Comparison of ENCODE assay signal across 12 mouse cellular contexts in genomic region chr4:88878246-88878645, GRCm38 (mm10). TPM values are rescaled to one million over a fixed set of nuclear protein-coding genes. Genes with fewer than 3 reads are reported as not detected.
DNase-seq lines count a peak whose midpoint lies in the region; ATAC-seq and TF ChIP-seq lines count a peak whose summit lies in the region.
"Had no signal": no experiment of that assay in that cellular context is flagged by ENCODE, and none has a peak within 500 bp of the region (broad histone marks: within the 10 kb centered on the region; RNA-seq: fewer than 3 reads in every experiment).

No protein-coding gene starts in this region.

- 28% methylated on average over 10 of the region's 10 CpGs for WGBS in intestine, postnatal 0 days
- WGBS in liver, postnatal 0 days (ENCODE audit: insufficient replicate concordance) = 12% methylated on average over 10 of the region's 10 CpGs

- H3K4me2 ChIP-seq in intestine, postnatal 0 days (replicated peaks; ENCODE audit: low read depth) = no peak overlapping the region; the same call in 1 of the 2 replicates
- peak overlapping the region; percentile 47 for H3K4me2 ChIP-seq in liver, postnatal 0 days (ENCODE audit: low read depth, low read length)
- H3K4me2 ChIP-seq: embryonic facial prominence, embryonic 15.5 days; limb, embryonic 15.5 days had no signal

- ATAC-seq in intestine, postnatal 0 days = peak; percentile 86
- ATAC-seq in liver, postnatal 0 days = peak; percentile 50
- ATAC-seq in activated CD4-positive, CD25-positive, alpha-beta regulatory T cell, adult 4 months = no peak

- peak overlapping the region; percentile 75 for H3K27ac ChIP-seq in intestine, postnatal 0 days (ENCODE audit: low read depth, low read length)
- H3K27ac ChIP-seq in liver, postnatal 0 days (ENCODE audit: low read depth) = no peak overlapping the region
- H3K27ac ChIP-seq: embryonic facial prominence, embryonic 15.5 days; limb, embryonic 15.5 days had no signal

- no peaks in the 10 kb centered on the region for H3K9me3 ChIP-seq in intestine, postnatal 0 days (ENCODE audit: control insufficient read depth)
- no peaks in the 10 kb centered on the region for H3K9me3 ChIP-seq in liver, postnatal 0 days (ENCODE audit: low read length)
- H3K9me3 ChIP-seq: embryonic facial prominence, embryonic 15.5 days; limb, embryonic 15.5 days had no signal

- H3K27me3 ChIP-seq in intestine, postnatal 0 days (replicated peaks; ENCODE audit: control insufficient read depth, insufficient read depth, low read length) = no peaks in the 10 kb centered on the region
- no peaks in the 10 kb centered on the region for H3K27me3 ChIP-seq in liver, postnatal 0 days (ENCODE audit: insufficient read depth, low read length)
- H3K27me3 ChIP-seq: embryonic facial prominence, embryonic 15.5 days; limb, embryonic 15.5 days had no signal

- TF ChIP-seq CTCF in intestine, postnatal 0 days (IDR thresholded peaks at IDR 0.05; ENCODE audit: low read depth) = no peak
- no peak for TF ChIP-seq CTCF in liver, postnatal 0 days (IDR thresholded peaks at IDR 0.05; ENCODE audit: low read depth)

- peak; percentile 18 for DNase-seq in embryo, embryonic 11 days
- no peak for DNase-seq in embryo, embryonic 9.5 days (ENCODE audit: extremely low spot score)
- peak; percentile 19 to 28 for DNase-seq in B cell, adult 2 months
- DNase-seq in liver, postnatal 0 days = peak; percentile 52
- no peak for DNase-seq in adrenal gland, postnatal 4 days (ENCODE audit: low spot score in 2 of 2)
- DNase-seq in left cerebral cortex, adult 8-10 months (ENCODE audit: low spot score in 2 of 2) = no peak

- no peaks in the 10 kb centered on the region for H3K4me1 ChIP-seq in intestine, postnatal 0 days (replicated peaks; ENCODE audit: control insufficient read depth, insufficient read depth, low read length)
- peaks cover 7% of the 10 kb centered on the region; the same call in 1 of the 2 replicates for H3K4me1 ChIP-seq in liver, postnatal 0 days (ENCODE audit: insufficient read depth)
- H3K4me1 ChIP-seq: embryonic facial prominence, embryonic 15.5 days; limb, embryonic 15.5 days had no signal

- no peak for TF ChIP-seq EP300 in liver, postnatal 0 days (IDR thresholded peaks at IDR 0.05; ENCODE audit: low read depth)

- H3K9ac ChIP-seq in intestine, postnatal 0 days (ENCODE audit: low read depth, low read length) = no peak overlapping the region
- no peak overlapping the region for H3K9ac ChIP-seq in liver, postnatal 0 days (replicated peaks)
- H3K9ac ChIP-seq: embryonic facial prominence, embryonic 15.5 days; limb, embryonic 15.5 days had no signal

- H3K4me3 ChIP-seq in intestine, postnatal 0 days (ENCODE audit: low read depth, low read length) = no peak overlapping the region
- H3K4me3 ChIP-seq in liver, postnatal 0 days (ENCODE audit: low read depth, low read length) = no peak overlapping the region
- H3K4me3 ChIP-seq: embryonic facial prominence, embryonic 15.5 days; limb, embryonic 15.5 days had no signal

- no peaks in the 10 kb centered on the region for H3K36me3 ChIP-seq in intestine, postnatal 0 days (ENCODE audit: control insufficient read depth, insufficient read depth)
- H3K36me3 ChIP-seq in liver, postnatal 0 days (replicated peaks; ENCODE audit: insufficient read depth, low read length) = no peaks in the 10 kb centered on the region
- H3K36me3 ChIP-seq: embryonic facial prominence, embryonic 15.5 days; limb, embryonic 15.5 days had no signal

RNA-seq across cellular contexts. Expression of gene Ifne, which starts 1.8 kb away (rescaled TPM):
- not detected in 2 replicates for polyA plus RNA-seq in intestine, postnatal 0 days (2015; fragmentation: Nextera tagmentation; extraction: Ambion mirVana)
- polyA plus RNA-seq in liver, postnatal 0 days (2015; fragmentation: Nextera tagmentation; extraction: Ambion mirVana) = not detected in 2 replicates
- total RNA-seq in adrenal gland, postnatal 4 days (2021) = not detected
- not detected for polyA plus RNA-seq in activated CD4-positive, CD25-positive, alpha-beta regulatory T cell, adult 4 months (2017; shearing (Covaris generic))
- not detected for total RNA-seq in left cerebral cortex, adult 8-10 months (2022)
- polyA plus RNA-seq: embryonic facial prominence, embryonic 15.5 days; gonadal fat pad, adult 2 months; large intestine, adult 2 months; limb, embryonic 15.5 days had no signal

RNA-seq across cellular contexts. Expression of gene Ifna1, which starts 28.4 kb away (rescaled TPM):
- polyA plus RNA-seq in intestine, postnatal 0 days (2015; fragmentation: Nextera tagmentation; extraction: Ambion mirVana) = not detected in 2 replicates
- polyA plus RNA-seq in liver, postnatal 0 days (2015; fragmentation: Nextera tagmentation; extraction: Ambion mirVana) = not detected in 2 replicates
- total RNA-seq in adrenal gland, postnatal 4 days (2021) = not detected
- polyA plus RNA-seq in activated CD4-positive, CD25-positive, alpha-beta regulatory T cell, adult 4 months (2017; shearing (Covaris generic)) = not detected
- not detected for total RNA-seq in left cerebral cortex, adult 8-10 months (2022)
- polyA plus RNA-seq: embryonic facial prominence, embryonic 15.5 days; gonadal fat pad, adult 2 months; large intestine, adult 2 months; limb, embryonic 15.5 days had no signal

RNA-seq across cellular contexts. Expression of gene Ifna4, which starts 36.6 kb away (rescaled TPM):
- not detected in 2 replicates for polyA plus RNA-seq in intestine, postnatal 0 days (2015; fragmentation: Nextera tagmentation; extraction: Ambion mirVana)
- not detected in 2 replicates for polyA plus RNA-seq in liver, postnatal 0 days (2015; fragmentation: Nextera tagmentation; extraction: Ambion mirVana)
- not detected for total RNA-seq in adrenal gland, postnatal 4 days (2021)
- not detected for polyA plus RNA-seq in activated CD4-positive, CD25-positive, alpha-beta regulatory T cell, adult 4 months (2017; shearing (Covaris generic))
- not detected for total RNA-seq in left cerebral cortex, adult 8-10 months (2022)
- polyA plus RNA-seq: embryonic facial prominence, embryonic 15.5 days; gonadal fat pad, adult 2 months; large intestine, adult 2 months; limb, embryonic 15.5 days had no signal

RNA-seq across cellular contexts. Expression of gene Ifna5, which starts 42.9 kb away (rescaled TPM):
- not detected in 2 replicates for polyA plus RNA-seq in intestine, postnatal 0 days (2015; fragmentation: Nextera tagmentation; extraction: Ambion mirVana)
- polyA plus RNA-seq in liver, postnatal 0 days (2015; fragmentation: Nextera tagmentation; extraction: Ambion mirVana) = not detected in 2 replicates
- not detected for total RNA-seq in adrenal gland, postnatal 4 days (2021)
- polyA plus RNA-seq in activated CD4-positive, CD25-positive, alpha-beta regulatory T cell, adult 4 months (2017; shearing (Covaris generic)) = not detected
- not detected for total RNA-seq in left cerebral cortex, adult 8-10 months (2022)
- polyA plus RNA-seq: embryonic facial prominence, embryonic 15.5 days; gonadal fat pad, adult 2 months; large intestine, adult 2 months; limb, embryonic 15.5 days had no signal

RNA-seq across cellular contexts. Expression of gene Ifna6, which starts 51.0 kb away (rescaled TPM):
- polyA plus RNA-seq in intestine, postnatal 0 days (2015; fragmentation: Nextera tagmentation; extraction: Ambion mirVana) = not detected in 2 replicates
- not detected in 2 replicates for polyA plus RNA-seq in liver, postnatal 0 days (2015; fragmentation: Nextera tagmentation; extraction: Ambion mirVana)
- total RNA-seq in adrenal gland, postnatal 4 days (2021) = not detected
- not detected for polyA plus RNA-seq in activated CD4-positive, CD25-positive, alpha-beta regulatory T cell, adult 4 months (2017; shearing (Covaris generic))
- not detected for total RNA-seq in left cerebral cortex, adult 8-10 months (2022)
- polyA plus RNA-seq: embryonic facial prominence, embryonic 15.5 days; gonadal fat pad, adult 2 months; large intestine, adult 2 months; limb, embryonic 15.5 days had no signal

Comparison
In these comparisons a context has a peak if more than half of its experiments do, and no peak if none do; other contexts are left out.
1. DNase-seq: peak in embryo, embryonic 11 days (single experiment), B cell, adult 2 months (2 of 2) and liver, postnatal 0 days (single experiment); none in embryo, embryonic 9.5 days (single experiment), adrenal gland, postnatal 4 days (0 of 2) and left cerebral cortex, adult 8-10 months (0 of 2).